Mouse (Mus musculus) splenic B cell, adult 2 months (primary cell): ENCODE data around the gene Utp4.
A peak's percentile ranks its signal among the peaks of the same experiment; 100 is the strongest.

Experiments
- DNase-seq: peaks from one replicate; pipeline ENCODE4 v3.0.0-alpha.2; 2011; ENCODE audit warnings: low read depth, low spot score
- H3K27me3 ChIP-seq: 2 replicates; pipeline ENCODE4 v1.6.1; 2012; ENCODE audit warnings: mild to moderate bottlenecking, low read length, moderate library complexity, mixed read lengths; ENCODE audit not compliant: control insufficient read depth, poor library complexity, insufficient read depth, severe bottlenecking
- H3K36me3 ChIP-seq: 2 replicates; pipeline ENCODE4 v1.6.1; 2012; ENCODE audit warnings: mild to moderate bottlenecking, low read length, moderate library complexity, mixed read lengths; ENCODE audit not compliant: control insufficient read depth, poor library complexity, insufficient read depth, severe bottlenecking

Utp4 gene

DNA sequence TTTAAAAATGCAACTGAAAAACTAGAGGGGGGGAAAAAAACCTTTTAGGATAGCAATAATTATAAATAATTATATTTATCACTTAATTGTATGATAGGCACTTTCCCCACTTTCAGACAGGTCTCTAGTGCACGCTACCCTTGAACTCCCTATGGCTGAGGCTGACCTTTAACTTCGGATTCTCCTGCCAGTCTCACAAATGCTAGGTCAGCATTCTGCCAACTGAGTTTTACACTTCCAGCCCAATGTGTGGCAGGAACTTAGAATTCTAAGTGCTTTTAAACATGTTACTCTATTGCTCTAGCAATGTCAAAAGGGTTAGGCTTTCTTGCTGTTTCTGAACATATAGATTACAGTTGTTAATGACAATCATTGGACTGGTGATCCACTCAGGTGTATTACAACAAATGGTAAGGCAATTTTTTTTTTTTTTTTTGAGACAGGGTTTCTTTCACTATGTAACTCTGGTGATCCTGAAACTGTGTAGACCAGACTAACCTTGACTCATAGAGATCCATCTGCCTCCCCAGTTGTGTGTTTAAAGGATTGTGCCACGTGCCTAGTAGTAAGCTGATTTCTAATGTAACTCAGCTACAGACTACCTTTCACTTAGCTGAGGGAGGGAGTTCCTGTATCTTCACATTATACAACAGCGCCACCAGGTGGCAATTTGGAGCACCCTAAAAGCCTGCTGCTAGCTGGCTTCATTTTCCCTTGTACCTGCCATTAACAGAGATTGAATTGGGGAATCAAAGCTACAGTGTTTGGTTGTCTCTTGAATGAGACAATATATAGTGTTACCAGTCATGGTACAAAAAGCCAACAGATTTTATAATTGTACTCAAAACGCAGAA is 5.9 kb upstream of the Utp4 start:
- DNase-seq: peak; percentile 91
- H3K27me3 ChIP-seq: no peaks in the 10 kb centered on the region
- no peaks in the 10 kb centered on the region; the same call in 1 of the 2 replicates for H3K36me3 ChIP-seq

DNA sequence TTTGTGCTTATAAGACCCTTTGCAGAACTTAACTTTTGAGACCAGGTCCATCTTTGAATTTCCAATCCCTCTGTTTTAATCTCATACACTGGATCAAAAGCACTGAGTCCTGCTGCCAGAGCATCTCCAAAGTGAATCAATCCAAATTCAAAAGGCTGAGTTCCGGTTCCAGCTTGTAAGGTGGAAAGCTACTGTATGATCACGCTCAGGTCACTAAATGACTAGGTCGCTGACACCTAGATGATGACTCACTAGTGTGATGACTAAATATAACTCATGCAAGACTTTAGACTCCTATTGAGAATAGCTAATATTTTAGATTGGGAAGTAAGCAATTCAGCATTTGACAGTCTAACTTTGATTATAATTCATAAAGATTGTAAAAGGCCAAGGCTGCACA is 4.6 kb upstream of the Utp4 start:
- no peaks in the 10 kb centered on the region for H3K36me3 ChIP-seq
- no peak for DNase-seq
- H3K27me3 ChIP-seq: no peaks in the 10 kb centered on the region

DNA sequence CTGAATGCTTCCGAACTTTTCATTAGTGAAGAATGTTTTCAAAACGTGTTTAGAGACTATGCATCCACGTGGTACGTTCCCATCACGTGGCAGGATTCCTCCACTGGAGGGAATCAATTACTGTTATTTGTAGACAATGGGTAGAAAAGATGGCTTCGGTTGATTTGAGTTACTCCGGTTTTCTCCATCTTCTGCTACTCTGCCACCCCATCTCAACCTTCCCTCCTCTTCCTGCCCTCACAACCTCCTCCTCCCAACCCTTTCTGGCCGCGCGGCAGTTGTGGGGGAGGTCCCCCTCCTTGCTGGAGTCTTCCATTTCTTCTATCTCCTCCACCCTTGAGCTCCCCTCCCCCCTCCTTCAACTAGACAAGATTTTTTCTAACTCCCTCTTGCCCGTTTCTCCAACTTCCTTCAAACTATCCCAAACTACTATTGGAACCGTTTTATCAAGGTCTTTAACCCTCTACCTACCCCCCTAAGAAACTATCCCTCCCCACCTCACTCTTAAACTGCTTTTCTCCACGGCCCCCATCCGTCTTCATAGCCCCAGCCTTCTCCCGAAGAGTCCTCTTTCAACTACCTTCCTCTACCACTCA is 1.1 kb upstream of the Utp4 start:
- peak; percentile 25 for DNase-seq

DNA sequence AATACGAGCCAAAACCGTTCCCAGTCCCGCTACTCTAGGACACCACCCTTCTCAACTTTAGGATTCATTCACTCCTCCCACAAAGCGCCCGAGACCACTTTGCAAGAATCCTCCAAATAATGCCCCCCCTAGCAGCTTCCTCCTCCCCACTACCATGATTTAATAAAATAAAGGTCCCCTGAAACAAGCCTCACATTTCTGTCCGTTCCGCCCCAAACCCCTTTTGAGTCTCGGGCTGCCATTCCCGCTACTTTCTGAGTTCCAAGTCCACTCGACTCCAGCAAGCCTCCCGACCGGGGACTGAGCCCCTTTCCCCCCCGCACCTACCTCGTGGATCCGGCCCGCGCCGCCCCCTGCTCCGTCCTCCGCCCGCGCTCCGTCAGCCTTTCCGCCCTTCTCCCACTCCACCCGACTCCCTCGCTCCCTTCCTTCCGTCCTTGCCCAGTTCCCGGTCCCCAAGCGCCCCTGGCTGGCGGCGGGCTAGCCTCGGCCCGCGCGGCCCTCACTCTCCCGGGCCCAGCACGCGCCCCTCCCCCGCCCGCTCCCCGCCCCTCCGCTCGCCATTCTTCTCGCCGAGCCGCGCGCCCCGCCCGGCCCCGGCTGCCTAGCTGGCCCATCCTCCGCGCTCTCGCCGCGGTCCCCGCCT is 507 bp upstream of the Utp4 start:
- no peaks in the 10 kb centered on the region for H3K36me3 ChIP-seq
- DNase-seq: no peak

More for the DNA sequence above, 1.1 kb upstream of the Utp4 start:
- no peaks in the 10 kb centered on the region for H3K36me3 ChIP-seq
- no peaks in the 10 kb centered on the region for H3K27me3 ChIP-seq

DNA sequence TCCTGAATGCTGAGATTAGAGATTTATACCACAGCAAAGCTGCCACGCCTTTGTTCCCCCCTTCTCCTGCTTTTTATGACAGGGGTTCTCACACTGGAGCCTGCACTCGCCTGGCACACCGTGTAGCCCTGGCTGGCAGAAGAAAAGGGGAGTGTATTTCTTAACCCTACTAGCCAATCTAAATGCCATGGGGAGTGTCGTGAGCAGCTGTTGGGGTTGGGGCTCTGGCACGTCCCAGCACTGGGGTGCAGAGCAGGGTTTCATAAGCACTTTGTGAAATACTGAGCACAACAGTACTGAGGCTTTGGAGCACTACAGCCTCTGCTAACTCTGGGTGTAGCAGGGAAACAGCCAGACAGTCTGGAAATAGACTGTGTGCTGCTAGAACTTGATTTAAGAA is 6.0 kb downstream of the Utp4 start:
- Histone ChIP-seq H3K27me3 (no peaks in the 10 kb centered on the region), H3K36me3 (peaks cover 5% of the 10 kb centered on the region)
- no peak for DNase-seq

More for the DNA sequence above, 507 bp upstream of the Utp4 start:
- no peaks in the 10 kb centered on the region for H3K27me3 ChIP-seq

DNA sequence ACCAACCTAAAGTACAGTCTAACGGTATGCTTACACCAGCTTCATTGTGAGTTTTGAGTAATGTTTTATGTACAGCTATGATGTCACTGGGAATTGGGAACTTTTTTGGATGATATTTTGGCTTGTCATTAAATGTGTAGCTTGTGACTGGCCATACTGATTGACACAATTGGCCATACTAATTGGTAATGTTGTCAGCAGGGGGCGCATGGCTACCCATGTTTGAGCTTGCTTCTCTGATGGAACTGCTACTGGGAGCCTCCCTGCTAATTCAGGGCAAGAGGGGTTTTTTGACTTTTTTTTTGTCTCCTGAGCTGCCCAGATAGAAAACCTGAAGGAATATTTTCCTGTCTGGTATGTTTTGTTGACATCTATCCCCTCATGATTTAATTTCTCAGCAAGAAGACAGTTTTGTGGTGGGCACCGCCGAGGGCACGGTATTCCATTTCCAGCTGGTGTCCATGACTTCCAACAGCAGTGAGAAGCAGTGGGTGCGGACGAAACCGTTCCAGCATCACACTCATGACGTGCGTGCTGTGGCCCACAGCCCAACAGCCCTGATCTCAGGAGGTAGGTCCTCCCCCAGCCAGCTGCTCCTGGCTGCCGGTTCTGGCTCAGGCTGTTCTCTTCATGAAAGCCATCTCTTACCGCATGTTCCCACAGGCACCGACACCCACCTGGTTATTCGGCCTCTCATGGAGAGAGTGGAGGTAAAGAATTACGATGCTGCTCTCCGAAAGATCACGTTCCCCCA is 12.5 kb downstream of the Utp4 start:
- H3K27me3 ChIP-seq: no peaks in the 10 kb centered on the region
- peaks cover 18% of the 10 kb centered on the region for H3K36me3 ChIP-seq
- peak; percentile 71 for DNase-seq

DNA sequence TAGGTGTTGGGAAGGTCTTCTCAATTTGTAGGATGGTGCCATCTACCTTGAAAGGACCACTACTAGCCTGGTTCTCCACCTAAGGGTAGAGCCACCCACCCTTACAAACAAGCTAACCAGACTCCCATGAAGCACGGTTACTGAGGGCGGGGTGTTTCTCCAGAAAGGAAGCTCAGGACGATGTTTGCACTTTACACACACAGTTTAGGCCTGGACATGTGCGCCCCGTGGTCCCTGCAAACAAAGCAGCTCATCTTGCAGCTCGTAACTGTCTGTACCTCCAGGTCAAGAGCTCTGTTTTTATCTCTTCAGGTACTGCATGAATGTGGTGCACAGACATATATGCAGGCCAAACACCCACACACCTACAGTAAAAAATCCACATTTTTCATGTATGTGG is 13.2 kb downstream of the Utp4 start:
- peaks cover 18% of the 10 kb centered on the region for H3K36me3 ChIP-seq
- no peak for DNase-seq
- H3K27me3 ChIP-seq: no peaks in the 10 kb centered on the region

DNA sequence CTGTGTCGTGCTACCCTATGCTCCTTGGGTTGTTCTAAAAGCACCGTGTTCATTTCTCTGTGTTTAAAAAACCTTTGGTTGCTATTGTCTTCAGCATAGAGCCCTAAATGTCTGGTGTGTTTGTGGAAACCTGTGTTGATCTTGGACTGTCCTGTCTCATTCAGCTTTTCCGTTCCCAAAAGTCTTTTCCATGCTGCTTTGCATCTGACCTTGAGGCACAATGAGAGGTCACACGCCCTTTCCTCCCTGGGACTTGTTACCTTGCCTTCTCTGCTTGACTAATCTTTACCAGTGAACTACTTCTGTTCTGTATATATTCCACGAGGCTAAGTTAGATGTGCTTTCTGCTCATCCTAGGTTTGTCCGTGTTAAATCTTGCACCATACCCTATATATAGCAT is 14.0 kb downstream of the Utp4 start:
- Histone ChIP-seq H3K36me3 (peaks cover 23% of the 10 kb centered on the region), H3K27me3 (no peaks in the 10 kb centered on the region)
- no peak for DNase-seq

DNA sequence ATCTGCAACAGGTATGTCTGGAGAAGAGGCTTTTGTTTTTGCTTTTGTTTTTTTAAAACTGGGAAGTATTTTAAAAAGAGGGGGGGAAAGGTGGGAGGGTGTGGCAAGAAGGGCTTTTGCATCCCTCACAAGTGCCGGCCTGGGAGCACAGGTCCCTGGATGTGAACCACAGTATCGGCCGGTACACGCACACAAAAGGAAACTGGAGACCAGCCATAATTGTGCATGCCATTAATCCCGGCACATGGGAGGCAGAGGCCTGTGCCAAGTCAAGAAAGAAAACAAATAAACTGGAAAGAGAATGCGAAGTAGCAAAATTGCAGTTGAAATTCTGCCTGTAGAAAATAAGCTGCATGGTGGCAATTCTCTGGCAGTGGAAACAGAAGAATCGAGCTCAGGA is 14.9 kb downstream of the Utp4 start:
- DNase-seq: no peak
- Histone ChIP-seq H3K27me3 (no peaks in the 10 kb centered on the region), H3K36me3 (peaks cover 25% of the 10 kb centered on the region)

DNA sequence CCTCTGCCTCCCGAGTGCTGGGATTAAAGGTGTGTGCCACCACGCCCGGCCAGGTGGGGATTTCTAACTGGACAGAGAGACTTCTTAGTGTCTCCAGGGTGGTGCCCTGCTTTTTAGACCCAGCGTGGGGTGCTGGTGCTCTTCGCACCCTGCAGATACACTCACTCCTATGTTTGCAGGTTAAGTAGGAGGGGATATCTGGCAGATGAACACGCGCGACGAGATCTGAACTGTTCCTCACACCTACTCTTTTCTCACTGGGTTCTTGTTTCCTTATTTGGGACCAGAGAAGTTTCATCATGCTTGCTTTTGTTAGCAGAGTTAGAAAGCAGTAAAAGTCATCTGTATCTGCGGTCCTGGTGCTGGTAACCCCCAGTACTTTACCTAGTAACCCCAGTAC is 20.2 kb downstream of the Utp4 start:
- DNase-seq: no peak
- peaks cover 15% of the 10 kb centered on the region for H3K36me3 ChIP-seq
- no peaks in the 10 kb centered on the region for H3K27me3 ChIP-seq

DNA sequence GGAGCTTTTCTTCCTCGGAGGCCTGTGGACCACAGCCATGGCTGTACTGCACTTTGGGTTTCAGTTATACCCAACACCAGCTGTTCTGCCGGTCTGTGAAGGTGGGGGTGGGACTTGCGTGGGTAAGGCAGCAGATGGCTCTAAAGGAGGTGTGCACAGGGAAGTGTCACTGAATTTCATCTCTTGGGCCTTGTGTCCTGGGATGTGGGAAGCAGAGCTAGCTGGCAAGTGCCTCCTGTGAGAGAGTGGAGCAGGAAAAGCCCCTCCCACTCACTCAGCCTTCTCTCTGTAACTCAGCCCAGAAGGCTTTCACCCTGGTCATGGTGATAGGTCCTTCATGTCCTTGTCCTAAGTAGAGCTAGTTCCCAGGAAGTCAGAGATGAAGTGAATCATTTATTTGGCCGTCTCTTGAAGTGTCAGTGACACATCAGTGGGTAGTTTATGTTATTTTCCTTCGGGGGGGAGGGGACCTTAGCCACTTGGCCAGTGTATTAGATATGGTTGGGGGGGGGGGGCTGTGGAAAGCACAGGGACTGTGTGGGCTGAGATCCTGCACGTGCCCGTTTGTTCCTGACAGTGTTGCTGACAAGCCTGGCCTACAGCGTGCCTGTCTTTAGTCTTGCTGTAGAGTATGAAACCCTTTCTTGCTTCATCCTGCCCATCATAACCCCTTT is 26.4 kb downstream of the Utp4 start:
- Histone ChIP-seq H3K36me3 (peaks cover 20% of the 10 kb centered on the region), H3K27me3 (no peaks in the 10 kb centered on the region)
- no peak for DNase-seq

DNA sequence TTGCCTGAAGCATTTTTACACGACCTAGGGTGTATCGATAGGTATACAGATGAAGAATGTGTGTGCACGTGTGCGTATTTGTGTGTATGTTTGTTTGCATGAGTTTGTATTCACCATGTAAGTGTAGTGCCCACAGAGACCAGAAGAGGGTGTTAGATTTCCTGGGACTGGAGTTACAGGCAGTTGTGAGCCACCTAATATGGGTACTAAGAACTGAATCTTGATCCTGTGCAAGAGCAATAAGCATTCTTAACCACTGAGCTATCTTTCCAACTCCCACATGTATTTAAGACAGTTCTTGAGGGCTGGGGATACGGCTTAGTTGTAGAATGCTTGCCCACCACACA is 26.9 kb downstream of the Utp4 start:
- Histone ChIP-seq H3K27me3 (no peaks in the 10 kb centered on the region), H3K36me3 (peaks cover 20% of the 10 kb centered on the region)
- no peak for DNase-seq

DNA sequence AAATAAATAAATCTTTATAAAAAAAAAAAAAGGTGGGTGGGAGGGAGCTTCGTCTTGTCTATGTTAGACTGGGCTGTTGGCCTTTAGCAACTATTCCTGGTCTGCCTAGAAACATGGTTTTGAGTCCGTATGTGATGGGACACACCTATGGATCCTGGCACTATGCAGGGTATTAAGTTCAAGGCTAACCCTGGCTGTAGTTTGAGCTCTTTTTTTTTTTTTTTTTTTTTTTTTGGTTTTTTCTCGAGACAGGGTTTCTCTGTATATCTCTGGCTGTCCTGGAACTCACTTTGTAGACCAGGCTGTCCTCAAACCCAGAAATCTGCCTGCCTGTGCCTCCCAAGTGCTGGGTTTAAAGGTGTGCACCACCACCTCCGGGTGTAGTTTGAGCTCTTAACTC is 30.6 kb downstream of the Utp4 start:
- DNase-seq: no peak
- no peaks in the 10 kb centered on the region for H3K27me3 ChIP-seq
- peaks cover 13% of the 10 kb centered on the region; the same call in 1 of the 2 replicates for H3K36me3 ChIP-seq

DNA sequence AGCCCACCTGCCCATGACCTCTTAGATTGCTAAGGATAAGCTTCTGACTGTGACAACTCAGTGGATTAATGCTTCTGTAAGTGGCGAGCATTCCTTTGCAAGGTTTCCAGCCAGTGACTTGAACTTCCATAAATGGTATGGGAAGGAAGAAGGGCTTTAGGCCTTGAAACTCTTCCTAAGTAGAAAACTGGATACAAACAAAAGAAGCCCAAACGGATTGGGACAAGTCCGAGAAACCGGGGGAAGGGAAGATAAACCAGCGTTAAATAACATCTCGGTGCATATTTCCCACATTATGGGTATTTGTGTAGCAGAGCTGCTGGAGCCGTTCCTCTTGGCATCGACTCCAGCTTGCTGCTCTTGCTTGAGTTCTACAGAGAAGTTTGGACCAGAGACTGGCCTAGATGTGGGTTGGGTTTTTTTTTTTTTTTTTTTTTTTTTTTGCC is 31.5 kb downstream of the Utp4 start:
- peaks cover 13% of the 10 kb centered on the region; the same call in 1 of the 2 replicates for H3K36me3 ChIP-seq
- DNase-seq: no peak
- no peaks in the 10 kb centered on the region for H3K27me3 ChIP-seq
